8 mouse cellular contexts compared by ENCODE assay signal in the genomic region with DNA sequence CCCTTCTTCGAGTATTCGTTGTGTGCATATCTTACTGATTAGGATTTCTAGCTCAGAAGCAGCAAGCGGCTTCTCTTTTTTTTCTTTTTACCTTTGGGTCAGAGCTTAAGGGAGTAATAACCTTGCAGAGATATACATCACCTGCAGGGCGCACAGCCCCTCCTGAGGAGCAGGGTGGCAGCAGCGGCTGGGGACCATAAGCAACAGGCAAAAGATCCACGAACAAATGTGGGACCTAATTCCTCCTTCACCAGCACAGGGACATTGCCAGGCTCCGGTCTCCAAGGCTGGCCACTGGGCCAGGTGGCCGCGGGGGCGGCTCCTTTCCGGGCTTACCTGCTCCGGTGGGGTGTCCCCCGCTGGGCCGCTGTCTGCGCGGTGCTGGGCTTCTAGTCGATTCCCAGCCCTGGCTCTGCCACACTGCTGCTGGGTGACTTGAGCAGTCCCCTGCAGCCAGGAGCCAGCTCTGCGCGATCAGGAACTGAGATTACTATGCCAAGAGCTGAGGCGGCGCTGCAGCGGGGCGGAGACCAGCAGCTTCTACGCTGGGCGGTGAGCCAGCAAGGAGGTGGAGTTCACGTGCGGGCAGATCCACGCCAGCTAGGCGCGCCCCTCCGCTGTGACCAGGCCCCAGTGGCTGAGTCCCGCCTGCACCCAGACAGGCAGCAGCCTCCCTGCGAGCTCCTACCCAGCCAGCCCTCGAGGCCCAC. TPM values are rescaled to one million over a fixed set of nuclear protein-coding genes. Genes with fewer than 3 reads are reported as not detected.
DNase-seq lines count a peak whose midpoint lies in the region.

A gene (minus strand): TSS at position 471 of the 710 bp plus-strand sequence.

- H3K36me3 ChIP-seq in megakaryocyte, embryonic 14.5 days (replicated peaks; ENCODE audit: low read length), result no peaks in the 10 kb centered on the region

- peaks cover 5% of the 10 kb centered on the region for H3K4me1 ChIP-seq in megakaryocyte, embryonic 14.5 days

- intact Hi-C loops in gastrocnemius, postnatal 14 days (cut with DNase I; ENCODE audit: low total_unique reads), result no loop called here

- peak within 1 kb of the TSS; percentile 85 for H3K4me3 ChIP-seq in megakaryocyte, embryonic 14.5 days (replicated peaks)

- peaks cover 8% of the 10 kb centered on the region for H3K27me3 ChIP-seq in megakaryocyte, embryonic 14.5 days (replicated peaks)

- H3K9me3 ChIP-seq in megakaryocyte, embryonic 14.5 days, result no peaks in the 10 kb centered on the region

- DNase-seq in adrenal gland, adult 18-20 months (ENCODE audit: low spot score in 2 of 2), result peak; percentile 74 to 77
- DNase-seq in embryo, embryonic 11 days, result peak; percentile 81
- peak; percentile 83 for DNase-seq in gastrocnemius, postnatal 14 days
- DNase-seq in induced T-regulatory cell, adult 2 months (ENCODE audit: low read depth), result peak; percentile 86
- peak; percentile 57 to 74 for DNase-seq in left cerebral cortex, adult 9 months (ENCODE audit: low spot score in 2 of 2)
- peak; percentile 81 for DNase-seq in right cerebral cortex, adult 18-20 months
- peak; percentile 76 for DNase-seq in urinary bladder, adult 2 months (ENCODE audit: low spot score)

RNA-seq across cellular contexts. Expression of the gene that starts here (rescaled TPM):
- total RNA-seq in adrenal gland, adult 18-20 months (2021), result 1 to 10 TPM; 1.4 to 1.9 TPM
- under 1 TPM; 0.51 to 0.59 TPM for total RNA-seq in gastrocnemius, postnatal 14 days (2021)
- polyA plus RNA-seq in megakaryocyte, embryonic 14.5 days (2012; ENCODE audit: insufficient read depth, low replicate concordance), result 0.83 TPM in 1 of 2 replicates, not detected in the other
- polyA plus RNA-seq in urinary bladder, adult 2 months (2012; rRNA removed), result 0.22 and 0.28 TPM in 2 replicates

Comparison
In these comparisons a context has a peak if more than half of its experiments do, and no peak if none do; other contexts are left out.
1. Peak in every context shown above with its lines: DNase-seq and H3K4me3 ChIP-seq.
2. Peak in DNase-seq in gastrocnemius, postnatal 14 days; RNA of the gene not detected or under 1 TPM.
3. Peak in DNase-seq in urinary bladder, adult 2 months; RNA of the gene not detected or under 1 TPM.